Comparison of ENCODE assay signal across 12 mouse cellular contexts in the genomic region with DNA sequence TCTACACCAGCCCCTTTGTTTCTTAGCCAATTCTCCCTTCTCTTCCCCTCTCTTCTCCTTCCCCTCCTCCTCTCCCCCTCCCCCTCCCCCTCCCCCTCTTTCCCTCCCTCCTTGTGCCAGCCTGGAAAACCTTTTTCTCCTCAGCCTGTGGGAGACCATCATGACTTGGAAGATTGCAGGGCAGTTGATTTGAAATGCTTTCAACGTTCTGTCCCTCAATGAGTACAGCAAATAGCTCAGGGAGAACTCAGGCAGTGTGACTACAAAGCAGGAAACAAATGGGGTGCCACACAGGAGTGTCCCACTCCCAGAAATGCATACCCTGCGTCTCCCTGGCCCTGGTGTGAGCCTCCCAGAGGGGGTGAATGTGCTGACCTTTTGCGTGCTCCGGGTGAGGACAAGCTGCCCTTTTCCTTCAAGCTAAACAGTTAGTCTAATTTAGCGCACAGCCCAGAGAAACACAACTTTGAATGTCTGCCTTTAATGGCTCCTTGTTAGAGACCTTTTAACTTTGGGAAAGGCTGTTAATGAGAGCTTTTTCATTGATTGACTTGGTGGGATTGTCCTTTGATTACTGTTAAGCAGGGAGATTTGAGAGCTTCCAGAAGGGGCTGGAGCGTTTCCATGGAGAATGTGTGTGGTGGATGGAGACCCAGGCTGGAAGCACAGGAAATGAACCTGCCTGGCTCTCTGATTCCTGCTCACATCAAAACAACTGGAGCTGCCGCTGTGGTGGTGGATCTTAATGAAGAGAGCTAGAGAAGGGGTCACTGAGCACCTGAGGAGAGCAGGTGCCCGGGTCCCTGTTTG. TPM values are rescaled to one million over a fixed set of nuclear protein-coding genes. Genes with fewer than 3 reads are reported as not detected.
A peak's percentile ranks its signal among the peaks of the same experiment; 100 is the strongest.
DNase-seq lines count a peak whose midpoint lies in the region; ATAC-seq and TF ChIP-seq lines count a peak whose summit lies in the region.
"Had no signal": no experiment of that assay in that cellular context is flagged by ENCODE, and none has a peak within 500 bp of the region (broad histone marks: within the 10 kb centered on the region; RNA-seq: fewer than 3 reads in every experiment).

No protein-coding gene starts in this region.

- H3K27me3 ChIP-seq in forebrain, postnatal 0 days (ENCODE audit: insufficient read depth, low read length): no peaks in the 10 kb centered on the region
- H3K27me3 ChIP-seq in midbrain, embryonic 10.5 days (ENCODE audit: low read depth, poor library complexity, severe bottlenecking): peaks cover 71% of the 10 kb centered on the region
- H3K27me3 ChIP-seq in stomach, postnatal 0 days (ENCODE audit: control insufficient read depth, insufficient read depth, low read length): no peaks in the 10 kb centered on the region
- no peaks in the 10 kb centered on the region for H3K27me3 ChIP-seq in kidney, adult 2 months (replicated peaks; ENCODE audit: control insufficient read depth, insufficient read depth, low read length)
- H3K27me3 ChIP-seq: liver, embryonic 15.5 days had no signal

- H3K4me1 ChIP-seq in forebrain, postnatal 0 days (ENCODE audit: insufficient read depth): no peaks in the 10 kb centered on the region
- peaks cover 35% of the 10 kb centered on the region for H3K4me1 ChIP-seq in midbrain, embryonic 10.5 days
- H3K4me1 ChIP-seq in stomach, postnatal 0 days (replicated peaks; ENCODE audit: control insufficient read depth, insufficient read depth): no peaks in the 10 kb centered on the region
- no peaks in the 10 kb centered on the region for H3K4me1 ChIP-seq in kidney, adult 2 months (ENCODE audit: control insufficient read depth, insufficient read depth, low read length)
- H3K4me1 ChIP-seq: liver, embryonic 15.5 days had no signal

- no peak for TF ChIP-seq CTCF in forebrain, postnatal 0 days (IDR thresholded peaks at IDR 0.05; ENCODE audit: low read depth)
- no peak for TF ChIP-seq CTCF in stomach, postnatal 0 days (IDR thresholded peaks at IDR 0.05; ENCODE audit: low read depth)
- no peak for TF ChIP-seq CTCF in kidney, adult 2 months (conservative IDR thresholded peaks at IDR 0.05; ENCODE audit: insufficient read depth, insufficient read length, low read depth, low read length)

- H3K27ac ChIP-seq in forebrain, postnatal 0 days (ENCODE audit: low read depth, low read length): no peak overlapping the region
- peak overlapping the region; percentile 84 for H3K27ac ChIP-seq in midbrain, embryonic 10.5 days (replicated peaks)
- H3K27ac ChIP-seq in stomach, postnatal 0 days (replicated peaks): peak overlapping the region; percentile 24; the same call in 1 of the 2 replicates
- no peak overlapping the region for H3K27ac ChIP-seq in kidney, adult 2 months (ENCODE audit: insufficient read depth, low read depth, low read length)
- H3K27ac ChIP-seq: liver, embryonic 15.5 days had no signal

- TF ChIP-seq EP300 in stomach, postnatal 0 days (optimal IDR thresholded peaks at IDR 0.05): no peak

- H3K9me3 ChIP-seq in forebrain, postnatal 0 days (ENCODE audit: low read length): no peaks in the 10 kb centered on the region
- no peaks in the 10 kb centered on the region for H3K9me3 ChIP-seq in midbrain, embryonic 10.5 days (replicated peaks)
- no peaks in the 10 kb centered on the region for H3K9me3 ChIP-seq in stomach, postnatal 0 days (ENCODE audit: control insufficient read depth, low read length)
- H3K9me3 ChIP-seq: liver, embryonic 15.5 days had no signal

- H3K4me3 ChIP-seq in forebrain, postnatal 0 days (ENCODE audit: low read depth, low read length): no peak overlapping the region
- H3K4me3 ChIP-seq in midbrain, embryonic 10.5 days: peak overlapping the region; percentile 7; the same call in 1 of the 2 replicates
- H3K4me3 ChIP-seq in stomach, postnatal 0 days (ENCODE audit: low read depth, low read length): no peak overlapping the region
- no peak overlapping the region for H3K4me3 ChIP-seq in kidney, adult 2 months (ENCODE audit: insufficient read depth, low read depth, low read length)
- H3K4me3 ChIP-seq: liver, embryonic 15.5 days had no signal

- H3K4me2 ChIP-seq in forebrain, postnatal 0 days (ENCODE audit: low read depth): no peak overlapping the region
- no peak overlapping the region for H3K4me2 ChIP-seq in stomach, postnatal 0 days (replicated peaks; ENCODE audit: low read depth)
- H3K4me2 ChIP-seq: liver, embryonic 15.5 days had no signal

- H3K9ac ChIP-seq in forebrain, postnatal 0 days: no peak overlapping the region
- no peak overlapping the region for H3K9ac ChIP-seq in stomach, postnatal 0 days (ENCODE audit: low read length)
- H3K9ac ChIP-seq: liver, embryonic 15.5 days had no signal

- peak; percentile 21 for DNase-seq in right cerebral cortex, postnatal 4 days
- DNase-seq in right cerebral cortex, postnatal 36 days (ENCODE audit: low spot score in 2 of 2): no peak
- peak; percentile 51 for DNase-seq in forebrain, postnatal 0 days
- peak; percentile 64 for DNase-seq in midbrain, embryonic 10.5 days (ENCODE audit: low spot score)
- DNase-seq in stomach, postnatal 0 days (ENCODE audit: low spot score): no peak
- DNase-seq in kidney, adult 2 months: no peak
- no peak for DNase-seq in ovary, postnatal 14 days (ENCODE audit: low spot score)
- DNase-seq in adrenal gland, postnatal 4 days (ENCODE audit: low spot score in 2 of 2): no peak
- DNase-seq: cerebellum, adult 11 months; spleen, adult 18-20 months had no signal

- ATAC-seq in forebrain, postnatal 0 days: peak; percentile 80
- no peak for ATAC-seq in stomach, postnatal 0 days (ENCODE audit: low FRiP score, low TSS enrichment)

- no peaks in the 10 kb centered on the region for H3K36me3 ChIP-seq in forebrain, postnatal 0 days (ENCODE audit: insufficient read depth)
- H3K36me3 ChIP-seq in midbrain, embryonic 10.5 days: no peaks in the 10 kb centered on the region
- no peaks in the 10 kb centered on the region for H3K36me3 ChIP-seq in stomach, postnatal 0 days (ENCODE audit: control insufficient read depth, insufficient read depth, low read length)
- no peaks in the 10 kb centered on the region for H3K36me3 ChIP-seq in kidney, adult 2 months (ENCODE audit: control insufficient read depth, insufficient read depth, low read length)
- H3K36me3 ChIP-seq: liver, embryonic 15.5 days had no signal

- 6% methylated on average over 8 of the region's 8 CpGs for WGBS in forebrain, postnatal 0 days
- WGBS in midbrain, embryonic 10.5 days: 10% methylated on average over 8 of the region's 8 CpGs
- WGBS in stomach, postnatal 0 days: 28% methylated on average over 8 of the region's 8 CpGs
- WGBS in kidney, adult 2 months: 34% methylated on average over 8 of the region's 8 CpGs

- no peak for TF ChIP-seq POLR2A in kidney, adult 2 months (IDR thresholded peaks at IDR 0.05; ENCODE audit: low read depth, low read length)

RNA-seq across cellular contexts. Expression of a gene that starts 9.3 kb away (rescaled TPM):
- not detected in 2 replicates for total RNA-seq in forebrain, postnatal 0 days (2014; rRNA removed)
- polyA plus RNA-seq in forebrain, postnatal 0 days (2015; fragmentation: Nextera tagmentation; extraction: Ambion mirVana): 0.12 TPM in 1 of 2 replicates, not detected in the other
- polyA plus RNA-seq in midbrain, embryonic 10.5 days (2016; fragmentation: Nextera tagmentation; extraction: Ambion mirVana): 0.05 and 0.09 TPM in 2 replicates
- 10.1 and 12.8 TPM in 2 replicates for polyA plus RNA-seq in stomach, postnatal 0 days (2015; fragmentation: Nextera tagmentation; extraction: Ambion mirVana)
- 0.03 TPM in 1 of 2 replicates, not detected in the other for polyA plus RNA-seq in kidney, adult 2 months (2012; rRNA removed)
- under 1 TPM in 1 of 2 experiments, not detected in 1; 0.11 TPM for total RNA-seq in adrenal gland, postnatal 4 days (2021)
- total RNA-seq: gastrocnemius, postnatal 4 days had no signal
- polyA plus RNA-seq: liver, embryonic 15.5 days had no signal

RNA-seq across cellular contexts. Expression of a gene that starts 56.7 kb away (rescaled TPM):
- 73.6 and 76.3 TPM in 2 replicates for total RNA-seq in forebrain, postnatal 0 days (2014; rRNA removed)
- polyA plus RNA-seq in forebrain, postnatal 0 days (2015; fragmentation: Nextera tagmentation; extraction: Ambion mirVana): 52.2 and 67.5 TPM in 2 replicates
- polyA plus RNA-seq in midbrain, embryonic 10.5 days (2016; fragmentation: Nextera tagmentation; extraction: Ambion mirVana): 83.2 and 93.6 TPM in 2 replicates
- 54.4 and 55.6 TPM in 2 replicates for polyA plus RNA-seq in stomach, postnatal 0 days (2015; fragmentation: Nextera tagmentation; extraction: Ambion mirVana)
- polyA plus RNA-seq in kidney, adult 2 months (2012; rRNA removed): 31.7 and 33.0 TPM in 2 replicates
- 10 to 100 TPM; 67.3 to 72.8 TPM for total RNA-seq in adrenal gland, postnatal 4 days (2021)

Comparison
In these comparisons a context has a peak if more than half of its experiments do, and no peak if none do; other contexts are left out.
1. DNase-seq: peak in right cerebral cortex, postnatal 4 days (single experiment), forebrain, postnatal 0 days (single experiment) and midbrain, embryonic 10.5 days (single experiment); none in right cerebral cortex, postnatal 36 days (0 of 2), stomach, postnatal 0 days (single experiment), kidney, adult 2 months (single experiment), ovary, postnatal 14 days (single experiment) and adrenal gland, postnatal 4 days (0 of 2).
2. H3K27ac ChIP-seq: peak in midbrain, embryonic 10.5 days (single experiment) and stomach, postnatal 0 days (single experiment); none in forebrain, postnatal 0 days (single experiment) and kidney, adult 2 months (single experiment).